9 mouse cellular contexts compared by ENCODE assay signal in the genomic region with DNA sequence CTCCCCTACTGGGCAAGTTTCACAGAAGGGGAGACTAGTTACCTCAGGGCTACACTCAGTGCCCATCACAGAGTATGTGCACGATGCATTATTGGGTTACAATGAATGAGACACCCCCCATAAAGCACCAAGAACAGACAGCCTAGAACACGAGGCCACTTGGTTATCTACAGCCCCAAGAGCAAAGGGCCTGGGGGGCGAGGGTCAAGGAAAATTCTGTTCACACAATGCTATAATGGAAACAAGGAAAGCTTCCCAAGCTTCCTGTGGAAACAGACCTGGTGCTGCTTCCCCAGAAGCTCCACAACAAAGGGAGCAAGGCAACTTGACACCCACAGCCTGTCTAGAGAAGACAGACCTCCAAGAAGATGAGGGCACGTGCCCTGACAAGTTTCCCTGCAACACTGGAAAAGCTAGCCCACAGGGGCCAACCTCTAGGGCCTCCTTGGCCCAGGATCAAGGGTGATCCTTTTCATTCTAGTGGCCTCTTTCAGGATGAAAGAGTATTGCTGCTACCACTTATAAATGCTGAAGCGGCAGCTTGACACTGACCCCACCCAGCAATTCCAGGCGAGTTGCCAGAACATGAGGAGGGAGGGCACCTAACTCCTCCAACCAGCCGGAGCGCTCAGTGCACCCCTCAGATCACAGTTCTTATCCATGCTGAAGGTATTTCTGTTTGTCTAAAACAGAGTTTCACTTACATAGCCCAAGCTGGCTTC. TPM values are rescaled to one million over a fixed set of nuclear protein-coding genes. Genes with fewer than 3 reads are reported as not detected.
A peak's percentile ranks its signal among the peaks of the same experiment; 100 is the strongest.
DNase-seq lines count a peak whose midpoint lies in the region; ATAC-seq lines count a peak whose summit lies in the region.
"Had no signal": no experiment of that assay in that cellular context is flagged by ENCODE, and none has a peak within 500 bp of the region (broad histone marks: within the 10 kb centered on the region; RNA-seq: fewer than 3 reads in every experiment).

No protein-coding gene starts in this region.

- ATAC-seq in hindbrain, embryonic 13.5 days (ENCODE audit: low FRiP score): no peak
- no peak for ATAC-seq in midbrain, embryonic 14.5 days (ENCODE audit: low FRiP score, low TSS enrichment)
- no peak for ATAC-seq in CD4-positive, CD25-positive, alpha-beta regulatory T cell, adult 4 months

- no peak overlapping the region for H3K9ac ChIP-seq in hindbrain, embryonic 13.5 days
- H3K9ac ChIP-seq in midbrain, embryonic 14.5 days (replicated peaks; ENCODE audit: low read length): no peak overlapping the region

- intact Hi-C loops in heart, postnatal 36 days (cut with DNase I): no loop called here
- intact Hi-C loops in left cerebral cortex, postnatal 4 days (cut with DNase I): no loop called here

- H3K36me3 ChIP-seq in hindbrain, embryonic 10.5 days: peaks cover 48% of the 10 kb centered on the region
- 0 out of 2 replicates have a peak, but pooled peaks cover 14% of the 10 kb centered on the region for H3K36me3 ChIP-seq in hindbrain, embryonic 13.5 days
- peaks cover 97% of the 10 kb centered on the region for H3K36me3 ChIP-seq in erythroblast, embryonic 14.5 days (ENCODE audit: control insufficient read depth)
- H3K36me3 ChIP-seq in midbrain, embryonic 14.5 days (ENCODE audit: control insufficient read depth, insufficient read depth, low read length): peaks cover 5% of the 10 kb centered on the region; the same call in 1 of the 2 replicates

- no peak overlapping the region for H3K4me2 ChIP-seq in hindbrain, embryonic 13.5 days
- H3K4me2 ChIP-seq in midbrain, embryonic 14.5 days (ENCODE audit: low read length): no peak overlapping the region

- no peaks in the 10 kb centered on the region for H3K27me3 ChIP-seq in hindbrain, embryonic 10.5 days (ENCODE audit: insufficient read depth, poor library complexity, severe bottlenecking)
- H3K27me3 ChIP-seq in hindbrain, embryonic 13.5 days: no peaks in the 10 kb centered on the region
- no peaks in the 10 kb centered on the region for H3K27me3 ChIP-seq in erythroblast, embryonic 14.5 days (ENCODE audit: control insufficient read depth)
- no peaks in the 10 kb centered on the region for H3K27me3 ChIP-seq in midbrain, embryonic 14.5 days (ENCODE audit: control insufficient read depth, insufficient read depth, low read length)

- no peak for DNase-seq in hindbrain, embryonic 10.5 days (ENCODE audit: low spot score)
- DNase-seq in adrenal gland, postnatal 14 days: peak; percentile 90
- DNase-seq in heart, postnatal 36 days: peak; percentile 76 to 79
- DNase-seq in left cerebral cortex, postnatal 4 days: peak; percentile 76
- DNase-seq in midbrain, embryonic 14.5 days: peak; percentile 67

- H3K4me3 ChIP-seq in hindbrain, embryonic 10.5 days: no peak overlapping the region
- no peak overlapping the region for H3K4me3 ChIP-seq in hindbrain, embryonic 13.5 days
- peak overlapping the region; percentile 61 for H3K4me3 ChIP-seq in erythroblast, embryonic 14.5 days (replicated peaks)
- no peak overlapping the region for H3K4me3 ChIP-seq in midbrain, embryonic 14.5 days (replicated peaks; ENCODE audit: low read depth, low read length)

- 0 out of 2 replicates have a peak, but pooled peaks cover 5% of the 10 kb centered on the region for H3K4me1 ChIP-seq in hindbrain, embryonic 10.5 days (replicated peaks)
- H3K4me1 ChIP-seq in hindbrain, embryonic 13.5 days (replicated peaks): peaks cover 17% of the 10 kb centered on the region
- peaks cover 92% of the 10 kb centered on the region for H3K4me1 ChIP-seq in erythroblast, embryonic 14.5 days (ENCODE audit: control insufficient read depth)
- no peaks in the 10 kb centered on the region for H3K4me1 ChIP-seq in midbrain, embryonic 14.5 days (ENCODE audit: control insufficient read depth, insufficient read depth, low read length)

- 0 out of 2 replicates have a peak overlapping the region, but pooled peaks have one; percentile 23 for H3K27ac ChIP-seq in hindbrain, embryonic 10.5 days
- H3K27ac ChIP-seq in hindbrain, embryonic 13.5 days: no peak overlapping the region; the same call in 1 of the 2 replicates
- H3K27ac ChIP-seq in midbrain, embryonic 14.5 days (replicated peaks; ENCODE audit: low read depth, low read length): no peak overlapping the region
- H3K27ac ChIP-seq: macrophage had no signal

- no peaks in the 10 kb centered on the region for H3K9me3 ChIP-seq in hindbrain, embryonic 10.5 days
- H3K9me3 ChIP-seq in hindbrain, embryonic 13.5 days: no peaks in the 10 kb centered on the region
- no peaks in the 10 kb centered on the region for H3K9me3 ChIP-seq in erythroblast, embryonic 14.5 days (ENCODE audit: control insufficient read depth, low read length)
- H3K9me3 ChIP-seq in midbrain, embryonic 14.5 days (ENCODE audit: control insufficient read depth, low read length): no peaks in the 10 kb centered on the region

- 82% methylated on average over 8 of the region's 8 CpGs for WGBS in hindbrain, embryonic 10.5 days
- 57% methylated on average over 8 of the region's 8 CpGs for WGBS in hindbrain, embryonic 13.5 days
- WGBS in midbrain, embryonic 14.5 days: 61% methylated on average over 8 of the region's 8 CpGs

RNA-seq across cellular contexts. Expression of a gene that starts 27.9 kb away (rescaled TPM):
- 10.4 and 11.1 TPM in 2 replicates for polyA plus RNA-seq in hindbrain, embryonic 10.5 days (2016; fragmentation: Nextera tagmentation; extraction: Ambion mirVana)
- polyA plus RNA-seq in hindbrain, embryonic 13.5 days (2015; fragmentation: Nextera tagmentation; extraction: Ambion mirVana): 11.5 and 14.3 TPM in 2 replicates
- total RNA-seq in adrenal gland, postnatal 14 days (2021): 27.3 and 29.8 TPM in 2 replicates
- polyA plus RNA-seq in erythroblast, embryonic 14.5 days (2012): 24.4 and 25.6 TPM in 2 replicates
- 10 to 100 TPM; 19.8 TPM for total RNA-seq in heart, postnatal 36 days (2021)
- 10 to 100 TPM; 21.8 to 23.6 TPM for total RNA-seq in left cerebral cortex, postnatal 4 days (2021)
- polyA plus RNA-seq in midbrain, embryonic 14.5 days (2014; fragmentation: Nextera tagmentation; extraction: Ambion mirVana): 12.3 and 12.5 TPM in 2 replicates
- polyA plus RNA-seq in CD4-positive, CD25-positive, alpha-beta regulatory T cell, adult 4 months (2017; shearing (Covaris generic)): 1 to 10 TPM; 7.6 to 10.0 TPM

RNA-seq across cellular contexts. Expression of a gene that starts 28.3 kb away (rescaled TPM):
- polyA plus RNA-seq in hindbrain, embryonic 10.5 days (2016; fragmentation: Nextera tagmentation; extraction: Ambion mirVana): 0.51 and 1.8 TPM in 2 replicates
- 0.80 and 1.6 TPM in 2 replicates for polyA plus RNA-seq in hindbrain, embryonic 13.5 days (2015; fragmentation: Nextera tagmentation; extraction: Ambion mirVana)
- total RNA-seq in adrenal gland, postnatal 14 days (2021): not detected in 2 replicates
- 0.02 TPM in 1 of 2 replicates, not detected in the other for polyA plus RNA-seq in erythroblast, embryonic 14.5 days (2012)
- not detected for total RNA-seq in heart, postnatal 36 days (2021)
- under 1 TPM; 0.26 to 0.50 TPM for total RNA-seq in left cerebral cortex, postnatal 4 days (2021)
- polyA plus RNA-seq in midbrain, embryonic 14.5 days (2014; fragmentation: Nextera tagmentation; extraction: Ambion mirVana): 0.24 and 0.32 TPM in 2 replicates
- polyA plus RNA-seq in CD4-positive, CD25-positive, alpha-beta regulatory T cell, adult 4 months (2017; shearing (Covaris generic)): under 1 TPM in 1 of 2 experiments, not detected in 1; 0.19 TPM
- polyA plus RNA-seq: macrophage had no signal

RNA-seq across cellular contexts. Expression of a gene that starts 40.8 kb away (rescaled TPM):
- polyA plus RNA-seq in hindbrain, embryonic 10.5 days (2016; fragmentation: Nextera tagmentation; extraction: Ambion mirVana): 36.8 and 49.8 TPM in 2 replicates
- polyA plus RNA-seq in hindbrain, embryonic 13.5 days (2015; fragmentation: Nextera tagmentation; extraction: Ambion mirVana): 90.7 and 94.2 TPM in 2 replicates
- total RNA-seq in adrenal gland, postnatal 14 days (2021): 7.8 and 11.3 TPM in 2 replicates
- polyA plus RNA-seq in erythroblast, embryonic 14.5 days (2012): 0.24 and 0.41 TPM in 2 replicates
- total RNA-seq in heart, postnatal 36 days (2021): 1 to 10 TPM; 4.0 to 4.1 TPM
- 10 to 100 TPM; 44.4 to 49.9 TPM for total RNA-seq in left cerebral cortex, postnatal 4 days (2021)
- 75.4 and 77.8 TPM in 2 replicates for polyA plus RNA-seq in midbrain, embryonic 14.5 days (2014; fragmentation: Nextera tagmentation; extraction: Ambion mirVana)
- polyA plus RNA-seq in CD4-positive, CD25-positive, alpha-beta regulatory T cell, adult 4 months (2017; shearing (Covaris generic)): 1 to 10 TPM; 2.6 to 3.7 TPM

RNA-seq across cellular contexts. Expression of a gene that starts 53.8 kb away (rescaled TPM):
- 55.2 and 58.1 TPM in 2 replicates for polyA plus RNA-seq in hindbrain, embryonic 10.5 days (2016; fragmentation: Nextera tagmentation; extraction: Ambion mirVana)
- polyA plus RNA-seq in hindbrain, embryonic 13.5 days (2015; fragmentation: Nextera tagmentation; extraction: Ambion mirVana): 59.7 and 61.1 TPM in 2 replicates
- 8.5 and 11.2 TPM in 2 replicates for total RNA-seq in adrenal gland, postnatal 14 days (2021)
- polyA plus RNA-seq in erythroblast, embryonic 14.5 days (2012): 7.1 and 9.1 TPM in 2 replicates
- total RNA-seq in heart, postnatal 36 days (2021): 1 to 10 TPM; 2.0 to 2.6 TPM
- 10 to 100 TPM; 37.9 to 39.7 TPM for total RNA-seq in left cerebral cortex, postnatal 4 days (2021)
- polyA plus RNA-seq in midbrain, embryonic 14.5 days (2014; fragmentation: Nextera tagmentation; extraction: Ambion mirVana): 46.7 and 55.7 TPM in 2 replicates
- 10 to 100 TPM; 14.1 to 23.3 TPM for polyA plus RNA-seq in CD4-positive, CD25-positive, alpha-beta regulatory T cell, adult 4 months (2017; shearing (Covaris generic))

RNA-seq across cellular contexts. Expression of a gene that starts 55.7 kb away (rescaled TPM):
- 78.3 and 83.5 TPM in 2 replicates for polyA plus RNA-seq in hindbrain, embryonic 10.5 days (2016; fragmentation: Nextera tagmentation; extraction: Ambion mirVana)
- polyA plus RNA-seq in hindbrain, embryonic 13.5 days (2015; fragmentation: Nextera tagmentation; extraction: Ambion mirVana): 58.7 and 60.6 TPM in 2 replicates
- total RNA-seq in adrenal gland, postnatal 14 days (2021): 30.9 and 31.0 TPM in 2 replicates
- 2.8 and 3.4 TPM in 2 replicates for polyA plus RNA-seq in erythroblast, embryonic 14.5 days (2012)
- total RNA-seq in heart, postnatal 36 days (2021): 10 to 100 TPM; 26.5 to 28.3 TPM
- total RNA-seq in left cerebral cortex, postnatal 4 days (2021): 10 to 100 TPM; 32.7 to 35.3 TPM
- polyA plus RNA-seq in midbrain, embryonic 14.5 days (2014; fragmentation: Nextera tagmentation; extraction: Ambion mirVana): 49.8 and 51.5 TPM in 2 replicates
- 1 to 10 TPM; 4.5 to 6.0 TPM for polyA plus RNA-seq in CD4-positive, CD25-positive, alpha-beta regulatory T cell, adult 4 months (2017; shearing (Covaris generic))
